Mouse (Mus musculus): ENCODE data around the gene Rsg1. TPM values are rescaled to one million over a fixed set of nuclear protein-coding genes. Genes with fewer than 3 reads are reported as not detected.
A peak's percentile ranks its signal among the peaks of the same experiment; 100 is the strongest.

Rsg1 gene
- total RNA-seq, 2 experiments from 2014 or later: 4.3 to 5.1 TPM

- DNase-seq: peak; percentile 43
- intact Hi-C loops (cut with DNase I): no loop called here
Observed at GRCm38 (mm10) chr4:141246089-141246997, 32.6 kb downstream of the Rsg1 start.

GRCm38 (mm10) chr4:141246998-141247350 is 33.2 kb downstream of the Rsg1 start:
- DNase-seq: no peak
- intact Hi-C loops (cut with DNase I): no loop called here

GRCm38 (mm10) chr4:141247776-141248613 is 34.2 kb downstream of the Rsg1 start:
- intact Hi-C loops (cut with DNase I): no loop called here
- DNase-seq: peak; percentile 61

- no peak for DNase-seq
- intact Hi-C loops (cut with DNase I): no loop called here
Observed at GRCm38 (mm10) chr4:141248614-141248978, 34.8 kb downstream of the Rsg1 start.

- DNase-seq: no peak
- intact Hi-C loops (cut with DNase I): no loop called here
Observed at GRCm38 (mm10) chr4:141249383-141249782, 35.6 kb downstream of the Rsg1 start.

GRCm38 (mm10) chr4:141251071-141251470 is 37.3 kb downstream of the Rsg1 start:
- intact Hi-C loops (cut with DNase I): no loop called here
- DNase-seq: no peak

- no peak for DNase-seq
- intact Hi-C loops (cut with DNase I): no loop called here
Observed at GRCm38 (mm10) chr4:141252641-141253040, 38.9 kb downstream of the Rsg1 start.

- intact Hi-C loops (cut with DNase I): no loop called here
Observed at GRCm38 (mm10) chr4:141254234-141254633, 40.5 kb downstream of the Rsg1 start.

GRCm38 (mm10) chr4:141257440-141257839 is 43.7 kb downstream of the Rsg1 start:
- intact Hi-C loops (cut with DNase I): no loop called here
- no peak for DNase-seq

More at GRCm38 (mm10) chr4:141254234-141254633, 40.5 kb downstream of the Rsg1 start:
- DNase-seq: peak; percentile 90

- no peak for DNase-seq
- intact Hi-C loops (cut with DNase I): no loop called here
Observed at GRCm38 (mm10) chr4:141259413-141259812, 45.7 kb downstream of the Rsg1 start.

GRCm38 (mm10) chr4:141260007-141260723 is 46.4 kb downstream of the Rsg1 start:
- DNase-seq: no peak
- intact Hi-C loops (cut with DNase I): no loop called here

GRCm38 (mm10) chr4:141262906-141263637 is 49.3 kb downstream of the Rsg1 start:
- no peak for DNase-seq
- intact Hi-C loops (cut with DNase I): no loop called here

GRCm38 (mm10) chr4:141265979-141266637 is 52.4 kb downstream of the Rsg1 start:
- no peak for DNase-seq
- intact Hi-C loops (cut with DNase I): no loop called here

- intact Hi-C loops (cut with DNase I): no loop called here
- no peak for DNase-seq
Observed at GRCm38 (mm10) chr4:141267250-141267649, 53.5 kb downstream of the Rsg1 start.

GRCm38 (mm10) chr4:141267837-141268236 is 54.1 kb downstream of the Rsg1 start:
- peak; percentile 60 for DNase-seq
- intact Hi-C loops (cut with DNase I): no loop called here

GRCm38 (mm10) chr4:141268350-141268749 is 54.6 kb downstream of the Rsg1 start:
- intact Hi-C loops (cut with DNase I): no loop called here
- no peak for DNase-seq

GRCm38 (mm10) chr4:141269080-141269479 is 55.3 kb downstream of the Rsg1 start:
- intact Hi-C loops (cut with DNase I): no loop called here
- DNase-seq: no peak

- DNase-seq: no peak
- intact Hi-C loops (cut with DNase I): no loop called here
Observed at GRCm38 (mm10) chr4:141270201-141270940, 56.6 kb downstream of the Rsg1 start.

GRCm38 (mm10) chr4:141271228-141271627 is 57.5 kb downstream of the Rsg1 start:
- intact Hi-C loops (cut with DNase I): no loop called here
- DNase-seq: no peak

All from left cerebral cortex, postnatal 4 days (tissue).